Mouse (Mus musculus) hindbrain, embryonic 14.5 days (tissue): ENCODE measurements around the gene Mmp24. TPM values are rescaled to one million over a fixed set of nuclear protein-coding genes. Genes with fewer than 3 reads are reported as not detected.
A peak's percentile ranks its signal among the peaks of the same experiment; 100 is the strongest.

ENCODE experiments used
- ATAC-seq: fragments of 200-750 bp; cut with Nextera tagmentation; 2 replicates; pipeline ENCODE4 v1.8.0; 2017; ENCODE audit warnings: moderate number of reproducible peaks, mild to moderate bottlenecking, moderate TSS enrichment, moderate library complexity; ENCODE audit not compliant: low FRiP score
- DNase-seq: peaks from one replicate; pipeline ENCODE4 v3.0.0-alpha.2; 2015; ENCODE audit warnings: low spot score
- H3K27ac ChIP-seq: fragments of 300-500 bp; sonication (generic); 2 replicates; pipeline ENCODE4 v1.5.1; 2014; ENCODE audit warnings: mild to moderate bottlenecking, moderate library complexity
- H3K27me3 ChIP-seq: fragments of 300-500 bp; sonication (generic); 2 replicates; pipeline ENCODE4 v1.6.1; 2014; ENCODE audit warnings: mild to moderate bottlenecking, low read length, mixed read lengths; ENCODE audit not compliant: control insufficient read depth, insufficient read depth
- H3K36me3 ChIP-seq: fragments of 300-500 bp; sonication (generic); replicated peaks from 2 replicates; pipeline ENCODE4 v1.6.1; 2014; ENCODE audit not compliant: control insufficient read depth, insufficient read depth
- H3K4me1 ChIP-seq: fragments of 300-500 bp; sonication (generic); replicated peaks from 2 replicates; pipeline ENCODE4 v1.6.1; 2014; ENCODE audit warnings: antibody characterized with exemption, low read length, mixed read lengths; ENCODE audit not compliant: control insufficient read depth, insufficient read depth
- H3K4me2 ChIP-seq: fragments of 300-500 bp; sonication (generic); replicated peaks from 2 replicates; pipeline ENCODE4 v1.6.1; 2014; ENCODE audit warnings: mild to moderate bottlenecking, moderate library complexity
- H3K4me3 ChIP-seq: fragments of 300-500 bp; sonication (generic); replicated peaks from 2 replicates; pipeline ENCODE4 v1.5.1; 2014; ENCODE audit warnings: mild to moderate bottlenecking, low read length
- H3K9ac ChIP-seq: fragments of 300-500 bp; sonication (generic); 2 replicates; pipeline ENCODE4 v1.6.1; 2014
- H3K9me3 ChIP-seq: fragments of 300-500 bp; sonication (generic); 2 replicates; pipeline ENCODE4 v1.6.1; 2016; ENCODE audit warnings: low read length; ENCODE audit not compliant: control insufficient read depth
- WGBS: fragments of 180-500 bp; shearing (Covaris S2); extraction: QIAGEN DNeasy Blood & Tissue Kit; methylation state at CpG from one replicate; pipeline ENCODE4 v1.1.7; 2014; 5-methylcytosine and 5-hydroxymethylcytosine counted together
- polyA plus RNA-seq: library from polyadenylated mRNA; unstranded; fragments of >200 nt; fragmentation: Nextera tagmentation; extraction: Ambion mirVana; gene quantifications from 2 replicates; pipeline ENCODE4 v1.2.1, GENCODE M21; 2014

The Mmp24 gene
- polyA plus RNA-seq, 1 experiment from 2014 or later, result 17.9 TPM

GRCm38 (mm10) chr2:155834732-155835131 lies 59.6 kb downstream of the Mmp24 start, which contains the start of gene Fam83c:
Fam83c (minus strand) TSS chr2:155834854.
- Histone ChIP-seq H3K27ac (no peak within 1 kb of the TSS), H3K9ac (no peak within 1 kb of the TSS), H3K4me3 (no peak within 1 kb of the TSS), H3K27me3 (no peaks in the 10 kb centered on the region), H3K4me1 (no peaks in the 10 kb centered on the region), H3K9me3 (no peaks in the 10 kb centered on the region), H3K4me2 (no peak within 1 kb of the TSS), H3K36me3 (no peaks in the 10 kb centered on the region)
- ATAC-seq (no peak), DNase-seq (no peak)
- 67% methylated on average over 9 of the region's 9 CpGs for WGBS

- Histone ChIP-seq H3K9me3 (no peaks in the 10 kb centered on the region), H3K9ac (no peak overlapping the region), H3K27me3 (no peaks in the 10 kb centered on the region), H3K36me3 (no peaks in the 10 kb centered on the region), H3K27ac (no peak overlapping the region), H3K4me2 (no peak overlapping the region), H3K4me3 (no peak overlapping the region), H3K4me1 (no peaks in the 10 kb centered on the region)
- WGBS, result 87% methylated on average over 3 of the region's 3 CpGs
- no peak for ATAC-seq
- DNase-seq, result no peak
Measured at GRCm38 (mm10) chr2:155837961-155838360, 62.8 kb downstream of the Mmp24 start.

- Histone ChIP-seq H3K27ac (no peak overlapping the region), H3K9ac (no peak overlapping the region), H3K9me3 (no peaks in the 10 kb centered on the region), H3K4me1 (no peaks in the 10 kb centered on the region), H3K27me3 (no peaks in the 10 kb centered on the region), H3K36me3 (no peaks in the 10 kb centered on the region), H3K4me2 (no peak overlapping the region), H3K4me3 (no peak overlapping the region)
- 86% methylated on average over 4 of the region's 4 CpGs for WGBS
- DNase-seq, result no peak
- ATAC-seq, result no peak
Measured at GRCm38 (mm10) chr2:155838961-155839360, 63.8 kb downstream of the Mmp24 start.

GRCm38 (mm10) chr2:155846930-155847329 lies 71.8 kb downstream of the Mmp24 start:
- ATAC-seq (no peak), DNase-seq (no peak)
- Histone ChIP-seq H3K9ac (no peak overlapping the region), H3K27me3 (no peaks in the 10 kb centered on the region), H3K9me3 (no peaks in the 10 kb centered on the region), H3K4me1 (no peaks in the 10 kb centered on the region), H3K4me2 (no peak overlapping the region), H3K27ac (no peak overlapping the region), H3K4me3 (no peak overlapping the region), H3K36me3 (peaks cover 46% of the 10 kb centered on the region)
- 89% methylated on average over 8 of the region's 8 CpGs for WGBS

GRCm38 (mm10) chr2:155848291-155848690 lies 73.1 kb downstream of the Mmp24 start:
- Histone ChIP-seq H3K9me3 (no peaks in the 10 kb centered on the region), H3K36me3 (peaks cover 49% of the 10 kb centered on the region), H3K27ac (no peak overlapping the region), H3K4me3 (no peak overlapping the region), H3K9ac (no peak overlapping the region), H3K4me2 (no peak overlapping the region), H3K27me3 (no peaks in the 10 kb centered on the region), H3K4me1 (no peaks in the 10 kb centered on the region)
- 32% methylated on average over 6 of the region's 6 CpGs for WGBS
- DNase-seq, result peak; percentile 84
- no peak for ATAC-seq

GRCm38 (mm10) chr2:155849464-155849863 lies 74.3 kb downstream of the Mmp24 start:
- Histone ChIP-seq H3K4me1 (no peaks in the 10 kb centered on the region), H3K9ac (no peak overlapping the region), H3K36me3 (peaks cover 53% of the 10 kb centered on the region), H3K27me3 (no peaks in the 10 kb centered on the region), H3K9me3 (no peaks in the 10 kb centered on the region), H3K4me3 (no peak overlapping the region), H3K27ac (no peak overlapping the region), H3K4me2 (no peak overlapping the region)
- WGBS, result 75% methylated on average over 7 of the region's 7 CpGs
- ATAC-seq, result no peak
- no peak for DNase-seq

- Histone ChIP-seq H3K27me3 (no peaks in the 10 kb centered on the region), H3K4me1 (no peaks in the 10 kb centered on the region), H3K9me3 (no peaks in the 10 kb centered on the region), H3K27ac (no peak overlapping the region), H3K4me3 (no peak overlapping the region), H3K4me2 (no peak overlapping the region), H3K36me3 (peaks cover 53% of the 10 kb centered on the region), H3K9ac (no peak overlapping the region)
- 86% methylated on average over 7 of the region's 7 CpGs for WGBS
- no peak for DNase-seq
- no peak for ATAC-seq
Measured at GRCm38 (mm10) chr2:155850120-155850519, 75.0 kb downstream of the Mmp24 start.

GRCm38 (mm10) chr2:155852536-155852935 lies 77.4 kb downstream of the Mmp24 start:
- WGBS, result 93% methylated on average over 5 of the region's 5 CpGs
- DNase-seq (no peak), ATAC-seq (no peak)
- Histone ChIP-seq H3K27ac (no peak overlapping the region), H3K4me3 (no peak overlapping the region), H3K4me1 (no peaks in the 10 kb centered on the region), H3K27me3 (no peaks in the 10 kb centered on the region), H3K9me3 (no peaks in the 10 kb centered on the region), H3K4me2 (no peak overlapping the region), H3K9ac (no peak overlapping the region), H3K36me3 (peaks cover 59% of the 10 kb centered on the region)

- Histone ChIP-seq H3K36me3 (peaks cover 25% of the 10 kb centered on the region), H3K4me2 (no peak overlapping the region), H3K27me3 (no peaks in the 10 kb centered on the region), H3K4me3 (no peak overlapping the region), H3K4me1 (peaks cover 6% of the 10 kb centered on the region), H3K9ac (no peak overlapping the region), H3K9me3 (no peaks in the 10 kb centered on the region), H3K27ac (no peak overlapping the region)
- 85% methylated on average over 7 of the region's 7 CpGs for WGBS
- ATAC-seq (no peak), DNase-seq (no peak)
Measured at GRCm38 (mm10) chr2:155860102-155860501, 85.0 kb downstream of the Mmp24 start.

GRCm38 (mm10) chr2:155861581-155861980 lies 86.4 kb downstream of the Mmp24 start:
- H3K36me3 ChIP-seq, result peaks cover 13% of the 10 kb centered on the region
- no peak overlapping the region for H3K9ac ChIP-seq
- H3K27ac ChIP-seq, result no peak overlapping the region
- H3K4me2 ChIP-seq, result no peak overlapping the region
- peaks cover 6% of the 10 kb centered on the region for H3K4me1 ChIP-seq
- WGBS, result 98% methylated on average over 6 of the region's 6 CpGs
- no peak for ATAC-seq
- H3K27me3 ChIP-seq, result no peaks in the 10 kb centered on the region
- H3K9me3 ChIP-seq, result no peaks in the 10 kb centered on the region
- no peak overlapping the region for H3K4me3 ChIP-seq
- no peak for DNase-seq
